Mouse (Mus musculus) midbrain, embryonic 16.5 days (tissue): ENCODE measurements around the gene Nprl3. TPM values are rescaled to one million over a fixed set of nuclear protein-coding genes. Genes with fewer than 3 reads are reported as not detected.

Source experiments
- ATAC-seq: fragments of 200-750 bp; cut with Nextera tagmentation; 2 replicates; pipeline ENCODE4 v1.8.0; 2017; ENCODE audit warnings: moderate TSS enrichment
- H3K27ac ChIP-seq: fragments of 300-500 bp; sonication (generic); 2 replicates; pipeline ENCODE4 v1.5.1; 2014; ENCODE audit warnings: mild to moderate bottlenecking, low read length, mixed read lengths
- H3K27me3 ChIP-seq: fragments of 300-500 bp; sonication (generic); 2 replicates; pipeline ENCODE4 v1.6.1; 2014; ENCODE audit warnings: low read depth, low read length, mixed read lengths; ENCODE audit not compliant: control insufficient read depth, insufficient read depth
- H3K36me3 ChIP-seq: fragments of 300-500 bp; sonication (generic); 2 replicates; pipeline ENCODE4 v1.6.1; 2014; ENCODE audit warnings: mild to moderate bottlenecking, low read length, moderate library complexity, mixed read lengths; ENCODE audit not compliant: control insufficient read depth, insufficient read depth
- H3K4me1 ChIP-seq: fragments of 300-500 bp; sonication (generic); 2 replicates; pipeline ENCODE4 v1.6.1; 2014; ENCODE audit warnings: mild to moderate bottlenecking, low read length, mixed read lengths; ENCODE audit not compliant: control insufficient read depth, insufficient read depth
- H3K4me2 ChIP-seq: fragments of 300-500 bp; sonication (generic); 2 replicates; pipeline ENCODE4 v1.6.1; 2014; ENCODE audit warnings: mild to moderate bottlenecking, low read length, mixed read lengths
- H3K4me3 ChIP-seq: fragments of 300-500 bp; sonication (generic); 2 replicates; pipeline ENCODE4 v1.5.1; 2014; ENCODE audit warnings: low read depth, mild to moderate bottlenecking, low read length, moderate library complexity, mixed read lengths
- H3K9ac ChIP-seq: fragments of 300-500 bp; sonication (generic); 2 replicates; pipeline ENCODE4 v1.6.1; 2014; ENCODE audit warnings: low read depth, low read length, mixed read lengths
- H3K9me3 ChIP-seq: fragments of 300-500 bp; sonication (generic); replicated peaks from 2 replicates; pipeline ENCODE4 v1.6.1; 2014; ENCODE audit warnings: mild to moderate bottlenecking, low read length, mixed read lengths; ENCODE audit not compliant: control insufficient read depth, poor library complexity, severe bottlenecking
- WGBS: fragments of 180-500 bp; shearing (Covaris S2); extraction: QIAGEN DNeasy Blood & Tissue Kit; methylation state at CpG from one replicate; pipeline ENCODE4 v1.1.7; 2014; 5-methylcytosine and 5-hydroxymethylcytosine counted together
- polyA plus RNA-seq: library from polyadenylated mRNA; unstranded; fragments of >200 nt; fragmentation: Nextera tagmentation; extraction: Ambion mirVana; gene quantifications from 2 replicates; pipeline ENCODE4 v1.2.1, GENCODE M21; 2015

Gene Nprl3
- polyA plus RNA-seq, 1 experiment from 2014 or later: 45.3 TPM

DNA sequence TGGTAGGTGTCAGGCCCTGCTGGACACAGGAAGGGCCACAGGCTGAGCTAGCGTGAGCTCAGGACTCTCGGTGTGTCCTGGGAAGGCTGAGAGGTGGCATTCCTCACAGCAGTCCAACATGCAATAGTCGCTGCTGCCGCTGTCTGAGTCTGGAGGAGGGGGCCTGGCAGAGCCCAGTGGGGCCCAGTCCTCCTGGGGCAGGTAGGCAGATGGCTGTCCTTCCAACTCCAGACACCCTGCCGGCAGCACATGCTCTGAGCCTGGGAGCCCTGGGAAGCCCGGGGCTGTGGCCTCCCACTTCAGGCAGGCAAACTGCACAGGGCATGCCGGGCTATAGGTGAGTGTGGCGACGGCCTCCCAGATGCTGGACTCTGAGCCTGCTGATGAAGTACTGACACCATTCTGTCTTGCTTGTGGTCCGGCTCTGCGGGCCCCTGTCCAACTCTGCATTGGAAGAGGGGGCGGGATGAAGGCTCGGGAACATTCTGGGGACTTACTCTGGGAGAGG, 76.8 kb downstream of the Nprl3 start:
- Histone ChIP-seq H3K9ac (peak overlapping the region; percentile 38; the same call in 1 of the 2 replicates), H3K27me3 (no peaks in the 10 kb centered on the region), H3K4me2 (no peak overlapping the region), H3K4me1 (no peaks in the 10 kb centered on the region), H3K4me3 (no peak overlapping the region), H3K36me3 (no peaks in the 10 kb centered on the region), H3K27ac (no peak overlapping the region), H3K9me3 (peaks cover 3% of the 10 kb centered on the region; the same call in 1 of the 2 replicates)
- 74% methylated on average over 13 of the region's 13 CpGs for WGBS
- ATAC-seq: no peak

DNA sequence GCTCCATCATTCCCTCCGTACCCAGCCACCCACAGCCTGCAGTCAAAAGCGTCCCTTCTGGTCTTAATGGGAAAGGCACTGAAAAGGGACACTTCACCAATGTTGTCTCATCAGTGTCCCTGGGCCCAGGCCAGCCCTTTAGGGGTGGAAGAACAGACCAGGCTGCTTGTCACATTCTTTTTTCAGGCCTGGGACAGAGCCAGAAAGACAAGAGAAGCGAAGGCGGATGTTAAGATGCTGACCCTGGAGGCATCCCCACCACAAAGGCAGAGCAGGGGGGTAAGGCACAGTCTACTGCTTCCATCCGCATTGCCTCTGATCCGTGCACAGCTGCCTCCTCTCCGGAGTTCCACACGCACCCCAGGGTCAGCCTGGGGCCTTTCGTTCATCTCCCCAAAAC, 77.4 kb downstream of the Nprl3 start:
- H3K9me3 ChIP-seq: peaks cover 3% of the 10 kb centered on the region; the same call in 1 of the 2 replicates
- H3K4me1 ChIP-seq: no peaks in the 10 kb centered on the region
- H3K36me3 ChIP-seq: no peaks in the 10 kb centered on the region
- H3K4me2 ChIP-seq: no peak overlapping the region
- H3K9ac ChIP-seq: no peak overlapping the region
- no peak for ATAC-seq
- H3K4me3 ChIP-seq: no peak overlapping the region
- H3K27ac ChIP-seq: no peak overlapping the region
- H3K27me3 ChIP-seq: no peaks in the 10 kb centered on the region
- 75% methylated on average over 9 of the region's 9 CpGs for WGBS

DNA sequence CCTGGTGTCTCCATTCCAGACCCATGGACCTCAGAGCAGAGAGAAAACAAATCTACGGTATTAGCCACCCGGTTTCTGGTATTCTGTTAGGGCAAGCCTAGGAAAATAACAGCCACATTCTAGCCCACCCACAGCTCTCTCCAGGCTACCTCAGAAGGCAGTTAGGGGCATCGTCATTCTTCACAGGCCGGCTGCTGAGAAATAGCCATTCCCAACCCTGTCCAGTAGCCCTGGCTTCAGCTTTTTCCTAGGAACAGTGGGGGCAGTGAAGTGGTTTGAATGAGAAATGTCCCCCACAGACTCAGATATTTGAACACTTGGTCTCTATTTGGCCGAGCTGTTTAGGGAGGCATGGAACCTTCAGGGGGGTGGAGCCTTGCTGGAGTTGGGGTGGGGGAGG, 78.1 kb downstream of the Nprl3 start:
- no peak overlapping the region for H3K9ac ChIP-seq
- ATAC-seq: no peak
- 76% methylated on average over 5 of the region's 5 CpGs for WGBS
- H3K4me1 ChIP-seq: no peaks in the 10 kb centered on the region
- no peak overlapping the region for H3K27ac ChIP-seq
- H3K36me3 ChIP-seq: no peaks in the 10 kb centered on the region
- H3K4me3 ChIP-seq: no peak overlapping the region
- H3K4me2 ChIP-seq: no peak overlapping the region
- H3K27me3 ChIP-seq: no peaks in the 10 kb centered on the region
- H3K9me3 ChIP-seq: peaks cover 3% of the 10 kb centered on the region; the same call in 1 of the 2 replicates

DNA sequence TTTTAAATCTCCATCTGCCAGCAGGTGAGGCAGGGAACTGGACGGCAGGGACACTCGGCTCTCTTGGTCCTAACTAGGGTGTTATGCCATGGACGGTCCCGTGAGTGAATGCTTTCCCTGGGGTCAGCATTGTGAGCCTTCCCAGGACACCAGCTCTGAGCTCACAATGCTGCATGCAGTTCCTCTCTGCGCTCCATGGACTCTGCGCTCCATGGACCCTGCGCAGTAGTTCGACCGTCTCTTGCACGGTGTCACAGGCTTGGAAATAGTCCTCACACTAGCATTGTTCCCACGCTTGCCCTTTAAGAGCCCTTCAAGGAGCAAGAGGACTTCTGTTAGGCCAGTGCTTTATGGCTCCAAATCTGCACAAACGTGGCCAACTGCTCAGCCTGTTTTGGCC, 78.6 kb downstream of the Nprl3 start:
- 84% methylated on average over 12 of the region's 12 CpGs for WGBS
- Histone ChIP-seq H3K4me2 (no peak overlapping the region), H3K36me3 (no peaks in the 10 kb centered on the region), H3K4me1 (no peaks in the 10 kb centered on the region), H3K27me3 (no peaks in the 10 kb centered on the region), H3K27ac (no peak overlapping the region), H3K4me3 (no peak overlapping the region), H3K9ac (no peak overlapping the region), H3K9me3 (peaks cover 3% of the 10 kb centered on the region; the same call in 1 of the 2 replicates)
- no peak for ATAC-seq

DNA sequence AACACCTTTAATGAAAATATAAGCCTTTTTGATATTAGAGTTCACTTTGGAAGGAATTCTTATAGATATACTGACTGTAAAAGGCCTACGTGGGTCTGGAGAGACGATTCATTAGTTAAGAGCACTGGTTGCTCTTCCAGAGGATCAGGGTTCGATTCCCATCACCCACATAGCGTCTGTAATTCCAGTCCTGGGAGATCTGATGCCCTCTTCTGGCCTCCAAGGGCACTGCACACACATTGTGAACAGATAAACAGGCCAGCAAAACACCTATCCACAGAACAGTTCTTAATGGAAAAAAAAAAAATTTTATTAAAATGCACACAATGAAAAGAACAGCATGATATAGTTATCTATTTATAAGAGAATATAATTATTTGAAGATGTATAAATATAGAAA, 80.3 kb downstream of the Nprl3 start:
- Histone ChIP-seq H3K9ac (no peak overlapping the region), H3K36me3 (no peaks in the 10 kb centered on the region), H3K4me2 (no peak overlapping the region), H3K9me3 (peaks cover 3% of the 10 kb centered on the region; the same call in 1 of the 2 replicates), H3K27me3 (no peaks in the 10 kb centered on the region), H3K27ac (no peak overlapping the region), H3K4me1 (no peaks in the 10 kb centered on the region), H3K4me3 (no peak overlapping the region)
- WGBS: 91% methylated on average over 4 of the region's 4 CpGs
- no peak for ATAC-seq

DNA sequence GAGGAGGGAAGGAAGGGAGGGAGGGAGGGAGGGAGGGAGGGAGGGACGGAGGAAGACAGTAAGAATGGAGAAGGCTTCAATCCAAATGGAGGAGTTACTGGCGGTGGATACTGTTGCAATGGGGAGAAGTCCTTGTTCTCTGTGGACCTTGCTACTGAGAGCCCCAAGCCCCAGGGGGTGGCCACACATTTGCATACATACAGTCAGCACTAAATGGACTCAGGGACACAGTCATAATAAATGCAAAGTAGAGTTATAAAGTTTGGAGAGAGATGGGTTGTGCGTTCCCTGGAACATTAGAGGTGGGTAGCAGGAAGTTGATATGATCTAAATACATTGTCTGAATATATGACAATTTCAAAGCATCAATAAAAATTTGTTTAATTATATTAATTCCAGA, 81.5 kb downstream of the Nprl3 start:
- 78% methylated on average over 3 of the region's 3 CpGs for WGBS
- Histone ChIP-seq H3K4me1 (no peaks in the 10 kb centered on the region), H3K4me3 (no peak overlapping the region), H3K4me2 (no peak overlapping the region), H3K27ac (no peak overlapping the region), H3K9me3 (peaks cover 3% of the 10 kb centered on the region; the same call in 1 of the 2 replicates), H3K27me3 (no peaks in the 10 kb centered on the region), H3K36me3 (no peaks in the 10 kb centered on the region), H3K9ac (no peak overlapping the region)
- ATAC-seq: no peak

DNA sequence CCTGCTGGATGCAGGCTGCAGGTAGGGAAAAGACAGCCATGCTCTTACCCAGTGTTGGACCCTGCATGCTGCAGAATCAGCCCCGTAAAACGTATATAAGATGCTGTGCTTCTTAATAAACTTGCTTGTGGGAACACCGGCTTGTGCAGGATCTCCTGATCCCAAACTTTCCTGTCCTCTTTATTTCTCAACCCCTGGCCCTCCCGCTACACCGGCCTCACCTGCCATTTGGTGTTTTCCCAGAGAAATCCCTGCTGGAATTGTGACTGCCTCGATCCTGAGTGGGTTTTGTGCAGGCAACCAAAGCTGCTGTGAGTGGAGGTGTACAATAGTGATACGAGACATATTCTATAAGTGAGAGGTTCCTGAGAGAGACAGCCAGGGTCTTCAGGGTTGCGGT, 83.0 kb downstream of the Nprl3 start:
- 92% methylated on average over 8 of the region's 8 CpGs for WGBS
- H3K36me3 ChIP-seq: no peaks in the 10 kb centered on the region
- no peak for ATAC-seq
- peaks cover 3% of the 10 kb centered on the region; the same call in 1 of the 2 replicates for H3K9me3 ChIP-seq
- no peaks in the 10 kb centered on the region for H3K4me1 ChIP-seq
- no peaks in the 10 kb centered on the region for H3K27me3 ChIP-seq
- no peak overlapping the region for H3K4me3 ChIP-seq
- no peak overlapping the region for H3K27ac ChIP-seq
- no peak overlapping the region for H3K9ac ChIP-seq
- H3K4me2 ChIP-seq: no peak overlapping the region

DNA sequence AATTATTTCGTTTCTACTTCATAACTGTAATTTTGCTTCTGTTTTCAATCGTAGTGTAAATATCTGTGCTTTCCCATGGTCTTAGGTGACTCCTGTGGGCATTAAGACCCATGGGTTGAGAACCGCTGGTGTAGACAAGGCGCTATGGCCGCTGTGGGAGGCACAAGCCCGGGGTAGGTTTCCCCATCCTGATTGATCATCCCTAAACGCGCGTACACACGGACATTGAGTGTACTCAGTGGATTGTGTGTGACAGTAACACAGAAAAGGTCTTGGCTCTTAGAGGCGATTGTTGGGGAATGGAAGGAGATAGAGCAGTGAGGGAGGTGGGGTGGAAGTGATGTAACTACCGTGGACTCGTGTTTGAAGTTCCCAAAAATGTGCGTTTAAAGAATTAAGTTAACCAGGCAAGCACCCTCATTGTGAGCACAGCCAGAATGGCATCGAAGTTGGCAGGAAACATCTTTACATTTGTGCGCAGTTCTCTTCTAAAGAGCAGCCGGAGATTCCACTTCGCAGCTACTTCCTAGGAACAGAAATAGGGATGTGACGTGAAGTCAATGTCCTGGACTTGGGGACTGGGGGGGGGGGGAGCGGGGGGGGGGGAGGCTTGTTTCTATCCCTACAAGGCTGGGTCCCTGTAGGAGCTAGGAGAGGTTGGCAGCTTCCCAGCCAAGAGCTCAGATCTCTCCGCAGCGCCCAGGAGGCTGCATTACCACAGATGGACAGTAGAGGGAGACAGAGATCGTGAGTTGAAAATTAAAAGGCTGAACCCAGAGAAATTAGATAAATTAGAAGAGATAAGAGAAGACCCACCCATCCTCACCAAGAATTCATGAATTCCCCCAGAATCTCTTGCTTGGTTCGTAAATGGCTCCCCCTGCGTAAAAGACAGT, 85.3 kb downstream of the Nprl3 start:
- peak overlapping the region; percentile 31; the same call in 1 of the 2 replicates for H3K4me2 ChIP-seq
- no peak overlapping the region for H3K27ac ChIP-seq
- WGBS: 49% methylated on average over 24 of the region's 25 CpGs

DNA sequence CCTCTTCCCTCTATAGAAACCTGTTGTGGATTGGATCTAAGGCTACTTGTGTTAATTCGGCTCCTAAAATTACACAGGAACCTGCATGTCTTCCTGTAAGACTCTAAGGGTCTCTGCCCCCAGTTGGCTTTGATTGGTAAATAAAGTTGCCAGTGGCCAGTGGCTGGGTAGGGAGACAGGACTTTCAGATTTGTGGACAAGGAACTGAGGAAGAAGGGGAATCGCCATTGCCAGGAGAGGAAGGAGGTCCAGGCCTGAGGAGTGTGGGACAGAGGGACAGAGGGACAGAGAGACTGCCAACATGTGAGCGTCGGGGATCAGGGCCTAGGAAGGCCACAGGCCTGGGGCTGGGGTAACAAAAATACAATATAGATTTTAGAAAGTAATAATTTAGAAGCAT, 86.3 kb downstream of the Nprl3 start:
- no peaks in the 10 kb centered on the region for H3K9me3 ChIP-seq
- H3K4me3 ChIP-seq: no peak overlapping the region
- no peaks in the 10 kb centered on the region for H3K36me3 ChIP-seq
- 92% methylated on average over 4 of the region's 4 CpGs for WGBS
- no peaks in the 10 kb centered on the region for H3K27me3 ChIP-seq
- H3K4me1 ChIP-seq: no peaks in the 10 kb centered on the region
- no peak overlapping the region for H3K9ac ChIP-seq
- H3K27ac ChIP-seq: no peak overlapping the region
- ATAC-seq: no peak
- H3K4me2 ChIP-seq: no peak overlapping the region

More for the DNA sequence above, 85.3 kb downstream of the Nprl3 start:
- ATAC-seq: peak; percentile 72; the same call in 1 of the 2 replicates
- Histone ChIP-seq H3K4me3 (no peak overlapping the region), H3K9me3 (peaks cover 2% of the 10 kb centered on the region; the same call in 1 of the 2 replicates), H3K36me3 (no peaks in the 10 kb centered on the region), H3K27me3 (no peaks in the 10 kb centered on the region), H3K4me1 (no peaks in the 10 kb centered on the region), H3K9ac (no peak overlapping the region)
